Mouse (Mus musculus): ENCODE results near the gene Iqck. TPM values are rescaled to one million over a fixed set of nuclear protein-coding genes. Genes with fewer than 3 reads are reported as not detected.

Iqck gene
- total RNA-seq, 2 experiments from 2014 or later: 18.4 to 20.5 TPM

DNA sequence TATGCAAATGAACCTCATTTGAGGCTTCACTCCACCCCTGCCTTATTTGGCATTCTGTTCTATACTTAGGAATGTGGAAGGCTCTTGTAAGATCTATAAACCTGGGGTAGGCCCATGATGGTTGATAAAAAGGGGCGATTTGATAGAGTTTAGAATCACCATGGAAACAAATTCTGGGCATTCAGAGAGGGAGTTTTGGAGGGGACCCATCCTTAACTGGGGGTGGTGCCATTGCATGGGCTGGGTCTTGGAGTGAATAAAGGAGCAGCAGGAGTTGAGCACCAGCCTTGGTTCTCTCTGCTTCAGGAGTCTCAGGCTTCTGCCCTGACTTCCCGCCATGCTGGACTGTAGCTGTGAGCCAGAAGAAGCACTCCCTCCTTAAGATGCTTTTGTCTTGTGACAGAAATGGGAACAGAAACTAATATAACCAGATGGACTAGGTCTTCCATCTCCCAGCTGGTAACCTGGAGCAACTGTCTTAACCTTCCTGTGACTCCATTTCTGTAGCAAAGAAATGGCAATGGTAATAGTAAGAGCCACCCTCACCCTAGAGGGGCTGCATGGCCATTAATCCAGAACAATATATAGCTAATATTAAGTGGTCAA is 93.2 kb downstream of the Iqck start:
- no peak for DNase-seq

DNA sequence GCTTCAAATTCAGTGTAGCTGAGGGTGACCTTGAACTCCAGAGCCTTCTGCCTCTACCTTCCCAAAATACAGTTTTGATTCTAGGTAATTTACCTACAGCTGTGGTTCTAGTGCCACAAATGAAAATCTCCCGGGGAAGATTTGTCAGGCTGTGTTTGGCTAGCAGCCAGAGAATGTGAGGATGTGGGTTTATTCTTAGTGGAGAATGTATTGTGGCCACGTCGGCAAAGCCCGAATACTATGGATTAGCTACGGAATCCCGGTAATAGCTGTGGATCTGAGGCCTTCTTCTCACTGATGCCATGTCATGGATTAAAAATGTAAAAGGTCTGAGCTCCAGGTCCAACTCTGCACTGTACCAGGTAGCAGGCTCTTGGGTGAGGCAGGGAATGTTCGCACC is 94.2 kb downstream of the Iqck start:
- DNase-seq: no peak

DNA sequence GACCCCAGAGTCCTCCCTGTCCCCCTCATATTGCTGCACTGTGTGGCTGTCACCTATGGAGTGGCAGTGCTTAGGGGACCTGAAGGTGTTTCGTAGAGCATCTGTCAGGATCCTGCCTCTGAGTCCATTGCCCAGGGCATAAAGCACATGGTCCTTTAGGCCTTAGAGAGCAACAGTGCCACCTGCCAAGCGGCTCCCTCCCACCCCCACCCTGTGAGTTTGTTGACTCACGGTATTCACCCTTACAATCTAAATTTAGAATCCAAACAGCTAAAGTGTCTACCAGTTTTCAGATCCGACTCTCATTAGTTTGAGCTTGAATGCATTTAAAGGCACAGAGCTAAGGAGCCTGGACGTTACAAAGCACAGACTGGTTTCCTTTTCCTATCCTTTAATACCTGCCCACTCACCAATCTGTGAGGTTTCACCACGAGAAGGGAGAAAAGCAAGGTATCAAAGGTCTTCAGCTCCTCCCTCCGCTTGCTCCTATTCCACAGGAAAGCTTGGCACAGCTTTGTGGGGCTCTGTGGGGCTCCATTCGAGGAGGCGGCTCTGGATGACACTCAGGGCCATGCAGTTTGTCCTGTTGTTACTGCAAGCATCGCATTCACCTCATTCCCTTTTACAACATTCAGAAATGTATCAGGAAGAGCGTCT is 98.2 kb downstream of the Iqck start:
- no peak for DNase-seq

DNA sequence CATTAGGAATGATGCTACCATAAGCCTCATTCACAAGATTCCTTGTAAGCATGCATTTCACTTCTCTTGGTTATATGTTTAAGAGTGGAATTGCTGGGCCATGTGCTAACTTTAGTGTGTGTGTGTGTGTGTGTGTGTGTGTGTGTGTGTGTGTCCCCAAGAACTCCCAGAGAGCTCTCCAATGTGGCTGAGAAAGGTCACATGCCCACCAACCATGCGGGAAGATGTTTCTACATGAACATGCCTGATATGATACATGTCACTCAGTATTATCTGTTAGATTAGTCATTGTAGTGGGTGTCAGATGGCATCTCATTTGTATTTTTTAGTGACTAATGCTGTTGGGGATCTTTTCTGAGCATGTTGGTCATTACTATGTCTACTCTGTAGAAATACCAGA is 99.4 kb downstream of the Iqck start:
- no peak for DNase-seq

DNA sequence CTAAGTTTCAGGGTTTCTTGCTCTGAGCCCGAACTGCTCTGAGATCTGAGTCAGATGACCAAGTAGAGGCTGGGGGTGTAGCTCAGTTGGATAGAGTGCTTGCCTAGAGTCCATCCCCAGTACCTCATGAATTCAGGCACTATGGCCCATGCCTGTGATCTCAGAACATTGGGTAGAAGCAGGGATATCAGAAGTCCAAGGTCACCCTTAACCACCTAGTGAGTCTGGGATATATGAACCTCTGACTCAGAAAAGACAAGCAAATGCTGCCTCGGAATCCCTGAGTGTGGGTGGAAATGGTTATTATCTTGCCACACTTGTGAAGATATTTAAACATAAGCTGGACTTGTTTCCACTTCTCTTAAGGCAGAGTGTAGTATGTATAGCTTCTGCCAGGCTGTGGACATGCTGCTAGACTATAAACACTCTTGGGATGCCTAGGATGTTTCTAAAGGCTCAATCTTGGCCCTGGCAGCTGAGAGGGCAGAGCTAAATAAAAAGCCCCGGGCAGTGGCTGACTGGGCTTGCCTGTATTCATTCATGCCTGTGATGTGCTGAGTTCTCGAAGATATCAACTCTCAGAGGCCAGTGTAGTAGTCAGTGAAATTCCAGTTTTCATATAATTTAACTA is 101.2 kb downstream of the Iqck start:
- DNase-seq: no peak

DNA sequence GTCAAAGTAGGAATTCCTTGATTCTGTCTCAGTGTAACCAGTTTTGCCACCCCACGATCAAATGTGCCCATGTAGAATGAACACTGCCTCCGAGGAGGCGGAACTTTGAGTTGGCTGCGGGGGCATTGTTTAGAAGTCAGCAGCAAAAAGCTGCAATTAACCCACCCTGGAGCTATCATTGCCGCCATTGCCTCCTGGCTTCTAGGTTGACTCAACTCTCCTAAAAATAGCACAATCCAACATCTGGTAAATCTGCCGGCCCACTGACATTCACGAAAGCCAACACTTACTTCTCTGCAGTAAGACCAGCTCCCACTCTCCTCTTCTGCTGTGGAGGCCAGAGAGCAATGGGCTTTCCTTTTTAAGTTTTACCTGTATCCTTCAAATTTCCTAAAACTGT is 103.7 kb downstream of the Iqck start:
- DNase-seq: no peak

DNA sequence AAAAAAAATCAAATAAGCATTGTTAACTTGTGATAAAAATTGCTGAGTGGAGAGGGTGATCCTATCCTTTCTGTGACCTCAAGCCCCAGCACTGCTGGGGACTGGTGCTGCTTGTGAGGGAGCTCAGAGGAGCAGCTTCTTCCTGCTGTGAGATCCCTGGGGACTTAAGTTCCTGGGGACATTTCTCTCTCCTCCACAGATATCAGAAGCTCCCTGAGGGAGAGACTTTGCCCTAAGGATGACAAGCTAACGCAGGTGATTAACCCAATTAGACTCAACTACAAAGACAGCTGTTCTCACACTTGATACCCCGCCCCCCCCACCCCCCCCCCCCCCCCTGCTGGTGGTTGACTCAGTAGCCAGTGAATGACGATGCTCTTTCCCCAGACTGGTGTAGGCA is 109.2 kb downstream of the Iqck start:
- no peak for DNase-seq

DNA sequence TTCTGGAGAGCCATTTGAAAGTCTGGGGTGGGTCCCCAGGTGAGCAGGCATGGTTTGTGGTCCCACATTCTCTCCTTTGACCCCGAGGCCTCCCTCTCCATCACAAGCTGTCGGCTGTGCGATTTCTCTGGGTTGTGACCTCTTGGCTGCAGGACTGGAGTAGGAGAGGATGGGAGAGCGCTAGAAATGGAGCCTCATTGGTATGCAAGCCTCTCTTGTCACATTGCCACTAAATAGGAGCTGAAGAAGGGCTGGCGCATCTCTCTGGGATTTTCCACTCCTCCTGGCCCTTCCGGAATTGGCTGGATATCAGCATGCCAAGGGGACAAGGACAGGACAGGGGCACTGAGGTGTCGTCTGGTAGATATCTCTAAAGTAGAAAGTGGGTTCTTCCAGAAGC is 109.6 kb downstream of the Iqck start:
- DNase-seq: peak; percentile 57 to 58

DNA sequence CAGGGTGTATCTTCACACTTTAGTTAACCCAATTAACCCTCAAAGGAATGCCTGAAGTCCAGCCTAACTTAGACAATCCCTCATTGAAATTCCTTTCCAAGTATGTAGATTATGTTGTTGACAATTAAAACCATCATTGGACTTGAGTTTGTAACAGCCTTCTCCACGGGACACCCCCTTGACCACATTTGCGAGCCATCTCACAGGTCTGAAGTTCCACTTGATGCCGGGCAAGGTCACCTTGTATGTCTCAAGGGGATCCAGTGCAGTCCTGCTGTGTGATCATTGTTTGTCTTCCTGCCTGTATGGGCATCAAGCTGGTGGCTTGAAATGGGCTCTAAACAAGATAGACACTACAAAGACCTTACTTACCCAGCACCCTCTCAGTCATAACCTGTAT is 113.3 kb downstream of the Iqck start:
- no peak for DNase-seq

DNA sequence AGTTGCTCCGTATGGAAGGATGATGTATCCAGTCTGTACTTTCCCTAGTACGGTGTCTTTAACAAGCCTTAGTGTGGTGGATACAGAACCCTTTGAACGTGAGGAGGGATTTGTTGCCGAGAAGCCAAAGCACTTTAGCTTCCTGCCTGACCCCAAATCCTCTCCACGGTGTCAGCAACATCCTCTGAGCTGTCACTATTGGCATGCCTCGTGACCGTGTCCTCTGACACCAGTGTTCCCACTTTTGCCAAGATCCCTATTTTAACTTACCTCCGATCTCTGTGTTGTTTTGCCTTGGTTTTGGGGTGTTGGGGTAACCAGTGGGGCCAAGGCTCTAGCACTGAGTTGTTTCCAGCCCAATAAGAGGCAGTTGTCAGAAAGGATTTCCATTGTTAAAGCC is 115.9 kb downstream of the Iqck start:
- DNase-seq: no peak

DNA sequence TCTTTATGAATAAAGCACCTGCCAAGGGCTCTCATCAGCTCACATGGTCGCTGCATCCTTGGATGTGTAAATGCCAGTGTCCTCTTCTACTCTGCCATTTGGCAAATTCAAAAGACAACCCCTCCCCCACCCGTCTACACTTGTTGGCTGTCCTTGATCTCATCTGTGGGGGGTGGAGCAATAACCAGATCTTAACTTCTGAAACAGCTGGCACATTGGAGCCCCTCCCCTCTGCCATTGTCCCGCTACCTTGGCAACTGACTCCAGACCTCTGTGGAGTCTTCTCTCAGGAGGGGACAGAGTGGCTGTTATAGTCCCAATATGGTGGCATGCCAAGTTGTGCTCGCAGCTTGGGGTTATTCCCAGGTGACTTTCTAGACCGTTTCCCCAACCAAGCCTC is 116.8 kb downstream of the Iqck start:
- DNase-seq: peak; percentile 69 to 78

DNA sequence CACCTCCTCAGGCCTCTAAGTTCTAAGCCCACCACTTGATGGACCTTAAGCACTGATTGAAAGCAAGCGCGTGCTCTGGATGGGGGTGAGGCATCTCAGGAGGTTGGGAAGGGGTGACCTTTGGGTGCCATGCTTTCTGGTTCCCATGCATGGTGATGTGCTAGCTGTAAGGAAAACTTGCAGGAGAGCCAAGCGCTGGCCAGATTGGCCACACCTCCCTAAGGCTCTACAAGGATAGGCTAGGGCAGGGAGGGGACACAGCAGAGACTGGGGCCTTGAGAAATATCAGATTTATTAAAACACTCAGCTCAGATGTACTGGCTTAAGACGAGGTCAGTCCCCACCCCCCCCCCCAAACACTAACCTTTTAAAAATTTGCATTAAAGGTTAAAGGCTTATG is 117.8 kb downstream of the Iqck start:
- peak; percentile 55 to 58 for DNase-seq

DNA sequence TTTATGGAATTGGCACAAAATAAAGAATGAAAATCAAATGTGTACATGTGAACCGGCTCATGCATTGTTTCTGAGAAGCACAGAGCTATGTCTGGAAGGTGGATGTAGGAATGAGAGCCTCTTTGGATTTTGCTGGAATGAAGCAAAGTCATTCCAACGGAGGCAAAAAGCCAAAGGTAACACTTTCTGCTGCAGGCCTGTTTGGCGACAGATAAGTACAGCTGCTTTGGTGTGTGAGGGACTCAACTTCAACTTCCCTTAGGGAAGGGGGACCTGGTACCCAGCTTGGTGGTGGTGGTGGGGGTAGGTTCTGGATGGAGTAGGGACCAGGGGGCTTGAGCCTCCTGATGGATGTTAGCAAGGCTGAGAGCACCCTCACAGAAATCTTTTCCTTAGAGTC is 120.3 kb downstream of the Iqck start:
- DNase-seq: no peak

DNA sequence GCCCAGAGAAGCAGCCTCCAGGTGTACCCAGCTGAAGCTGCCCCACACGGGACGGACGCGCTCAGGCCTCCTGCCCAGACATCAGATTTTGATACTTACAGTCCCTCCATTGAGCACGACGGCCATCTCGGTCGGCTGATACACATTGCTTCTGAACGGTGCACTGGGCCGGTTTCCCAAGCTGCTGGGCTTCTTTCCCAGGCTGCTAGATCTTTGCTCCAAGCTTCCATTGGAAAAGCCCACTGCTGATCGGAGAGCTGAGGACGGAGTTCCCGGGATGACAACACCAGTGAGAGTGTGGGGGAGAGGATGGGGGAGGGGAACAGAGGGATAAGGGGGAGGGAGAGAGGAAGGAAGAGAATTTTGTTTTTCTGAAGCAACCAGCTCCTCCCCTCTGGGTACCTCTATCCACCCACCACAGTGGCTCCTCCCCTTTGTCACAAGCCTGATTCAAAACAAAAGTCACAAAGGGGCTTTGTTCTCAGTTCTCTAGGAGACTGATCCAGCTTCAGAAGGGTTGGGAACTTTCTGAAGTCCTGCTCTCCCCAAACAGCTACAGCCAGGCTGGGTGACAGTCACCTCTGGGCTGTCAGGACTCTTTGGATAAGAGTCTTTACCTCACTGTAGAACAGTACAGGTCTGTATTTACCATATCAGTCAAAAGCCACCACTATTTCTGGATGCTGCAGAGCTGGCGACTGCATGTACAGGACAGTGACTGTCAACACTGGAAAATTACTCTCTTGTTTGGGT is 121.0 kb downstream of the Iqck start:
- DNase-seq: no peak

DNA sequence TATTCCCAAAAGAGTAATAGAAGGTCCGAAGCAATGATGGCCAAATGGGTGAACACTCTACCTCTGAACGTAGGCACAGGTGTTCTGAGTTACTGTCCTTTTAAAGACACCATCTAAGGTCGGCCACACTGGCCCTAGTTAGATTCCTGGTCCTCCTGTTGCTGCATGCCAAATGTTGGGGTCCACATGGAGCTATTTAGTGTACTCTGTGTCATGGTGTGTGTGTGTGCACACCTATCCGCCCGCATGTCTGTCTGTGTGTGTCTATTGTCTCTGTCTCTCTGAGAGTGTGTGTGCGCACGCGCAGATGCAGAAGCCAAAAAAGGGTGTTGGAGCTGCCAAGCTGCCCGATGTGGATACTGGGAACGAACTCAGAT is 121.6 kb downstream of the Iqck start:
- DNase-seq: no peak

DNA sequence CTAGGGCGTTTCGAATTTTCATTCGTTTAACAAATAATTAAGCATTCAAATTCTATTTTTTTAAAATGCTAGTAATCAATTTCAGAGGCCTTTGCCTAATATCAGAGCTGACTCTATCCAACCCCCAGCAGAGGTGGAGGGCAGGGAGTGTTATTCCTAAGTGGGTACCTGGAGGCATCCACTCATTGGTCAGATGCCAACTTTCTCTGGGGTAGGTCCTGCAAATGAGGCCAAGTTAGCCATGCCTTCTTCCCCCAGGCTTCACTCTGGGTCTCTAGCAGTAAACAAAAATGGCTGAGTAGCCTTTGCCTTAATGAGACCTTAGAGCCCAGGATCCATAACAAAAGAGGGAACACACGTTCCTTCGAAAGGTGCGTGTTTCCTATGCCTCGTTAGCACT is 123.6 kb downstream of the Iqck start:
- no peak for DNase-seq

DNA sequence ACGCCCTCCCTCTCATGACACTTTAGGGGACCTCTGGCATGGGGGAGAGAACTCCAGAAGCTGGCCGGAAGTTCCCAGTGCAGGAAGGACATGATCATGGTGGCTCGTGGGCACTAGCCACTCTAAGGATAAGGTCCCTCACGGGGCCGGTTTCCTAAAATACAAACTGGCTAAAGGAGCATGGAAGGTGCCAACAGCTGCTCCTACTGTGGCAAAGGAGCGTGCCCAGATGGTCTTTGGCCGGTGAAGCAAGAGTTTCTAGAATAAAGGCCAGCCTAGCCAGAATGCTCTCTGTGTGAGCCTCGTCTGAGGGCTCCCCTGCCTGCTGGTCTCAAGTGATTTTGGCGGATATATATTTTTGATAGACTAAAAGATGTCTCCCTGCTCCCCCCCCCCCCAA is 124.2 kb downstream of the Iqck start:
- no peak for DNase-seq

DNA sequence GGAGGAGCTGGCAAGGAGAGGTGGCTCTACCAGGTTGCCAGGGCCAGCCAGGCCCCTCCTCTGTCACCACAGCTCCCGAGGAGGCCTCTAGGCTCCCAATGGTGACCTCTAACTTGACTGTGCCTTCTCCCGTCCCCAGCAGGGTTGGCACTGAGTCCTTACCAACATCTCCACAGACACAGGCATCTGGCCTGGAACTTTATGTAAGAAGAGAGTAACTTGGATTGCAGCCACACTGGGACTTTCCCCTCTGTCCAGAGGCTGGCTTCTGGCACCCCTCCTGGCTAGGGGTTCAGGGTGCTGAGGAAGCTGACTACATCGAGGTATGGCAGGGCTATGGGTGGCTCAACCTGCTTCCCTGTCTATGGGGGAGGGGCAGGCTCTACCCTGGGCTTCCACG is 125.8 kb downstream of the Iqck start:
- peak; percentile 68 to 85 for DNase-seq

DNA sequence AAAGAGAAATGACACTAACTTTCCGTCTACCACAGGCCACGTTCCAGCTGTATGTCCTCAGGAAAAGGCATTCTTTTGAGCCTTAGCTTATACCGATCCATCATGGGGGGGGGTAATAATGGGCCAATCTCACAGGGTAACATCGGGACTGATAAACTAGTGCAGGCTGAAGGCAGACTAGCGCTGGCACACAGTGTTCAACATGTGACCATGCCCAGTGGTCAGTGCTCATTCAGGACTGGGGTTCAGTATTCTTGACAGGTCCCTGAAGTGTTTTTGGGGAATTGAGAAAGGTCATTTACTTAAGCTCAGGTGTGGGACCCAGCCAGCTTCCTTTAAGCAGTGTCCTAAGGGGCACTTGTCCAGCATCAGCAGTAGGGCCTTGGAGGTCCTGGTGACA is 126.3 kb downstream of the Iqck start:
- DNase-seq: no peak

DNA sequence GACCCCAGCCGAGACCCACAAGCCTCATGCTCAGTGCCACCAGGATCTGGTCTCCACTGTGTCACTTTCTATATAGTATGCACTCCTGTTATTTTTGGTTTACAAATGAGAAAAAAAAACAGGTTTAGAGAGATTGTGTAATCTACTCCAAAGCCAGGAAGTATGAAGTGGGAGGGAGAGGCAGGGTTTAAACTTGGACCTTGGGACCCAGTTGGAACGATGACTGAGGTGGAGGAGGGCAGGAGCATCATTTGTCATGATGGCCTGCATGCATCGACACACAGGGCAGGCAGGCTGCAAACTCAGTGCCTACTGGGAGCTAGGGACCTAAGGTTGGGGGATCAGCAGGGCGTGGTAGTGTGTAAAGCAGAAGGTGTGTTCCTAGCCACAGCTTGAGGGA is 127.0 kb downstream of the Iqck start:
- DNase-seq: peak in 1 of 2 experiments; percentile 42

DNA sequence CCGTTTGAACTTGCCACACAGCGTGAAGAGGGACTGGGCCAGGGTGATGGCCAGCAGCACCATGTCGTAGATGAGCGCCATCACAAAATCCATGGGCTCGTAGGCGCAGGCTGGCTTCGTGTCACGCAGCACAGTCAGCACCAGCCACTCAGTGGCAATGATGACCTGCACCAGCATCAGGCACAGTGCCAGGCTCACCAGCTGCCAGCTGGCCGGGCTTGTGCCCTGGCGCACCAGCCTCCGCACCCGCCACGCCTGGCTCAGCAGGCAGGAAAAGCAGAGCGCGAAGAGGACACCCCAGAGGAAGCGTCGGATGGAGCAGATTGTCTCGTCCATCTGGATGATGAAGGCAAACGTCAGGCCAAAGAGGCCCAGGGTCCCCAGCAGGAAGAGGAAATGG is 128.4 kb downstream of the Iqck start:
- DNase-seq: peak; percentile 92 to 93

DNA sequence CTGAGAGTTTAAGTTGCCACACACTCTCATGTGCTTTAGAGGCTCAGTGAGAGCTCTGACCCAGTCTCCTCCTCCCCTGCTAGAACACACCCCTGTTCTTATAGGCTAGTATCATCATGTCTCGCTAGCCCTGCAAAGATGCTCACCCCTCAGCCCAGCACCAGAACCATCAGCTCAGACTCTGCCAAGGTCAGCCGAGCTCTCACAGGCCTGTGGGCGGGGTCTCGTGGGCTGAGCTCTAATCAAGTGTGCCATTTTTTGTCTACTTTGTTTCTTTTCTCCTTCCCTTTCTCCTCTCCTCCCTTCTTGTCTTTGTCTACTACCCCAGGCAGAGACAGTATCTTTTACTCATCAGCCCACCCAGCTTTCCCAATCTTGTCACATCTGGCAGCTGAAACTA is 130.2 kb downstream of the Iqck start:
- peak; percentile 61 to 76 for DNase-seq

DNA sequence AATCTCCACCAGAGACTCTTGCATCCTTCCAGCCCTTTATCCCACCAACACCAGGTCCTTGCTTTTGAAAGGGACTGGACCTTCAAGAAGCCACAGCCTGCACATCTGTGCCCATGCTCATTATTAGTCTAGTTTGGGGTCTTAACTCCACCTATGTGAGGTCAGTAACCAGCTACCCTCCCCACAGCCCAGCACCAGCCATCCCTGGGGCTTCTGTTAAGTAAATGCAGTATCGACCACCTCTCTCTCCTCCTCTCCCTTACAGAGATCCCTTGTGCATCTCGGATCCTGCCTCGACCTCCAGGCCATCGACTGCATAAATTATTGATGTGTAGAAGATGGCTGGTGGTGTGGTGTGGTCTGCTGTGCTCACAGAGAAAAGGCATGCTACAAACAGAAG is 130.8 kb downstream of the Iqck start:
- no peak for DNase-seq

Data from adrenal gland, postnatal 36 days (tissue).